Mouse (Mus musculus): ENCODE results near the gene Gm6164. TPM values are rescaled to one million over a fixed set of nuclear protein-coding genes. Genes with fewer than 3 reads are reported as not detected.
"Not testable (repeated sequence)": the region's sequence is repeated elsewhere in the genome, so short reads cannot be mapped to it uniquely, and the experiment has no call there.

Gene Gm6164
- total RNA-seq (2017), result not detected in 2 replicates

DNA sequence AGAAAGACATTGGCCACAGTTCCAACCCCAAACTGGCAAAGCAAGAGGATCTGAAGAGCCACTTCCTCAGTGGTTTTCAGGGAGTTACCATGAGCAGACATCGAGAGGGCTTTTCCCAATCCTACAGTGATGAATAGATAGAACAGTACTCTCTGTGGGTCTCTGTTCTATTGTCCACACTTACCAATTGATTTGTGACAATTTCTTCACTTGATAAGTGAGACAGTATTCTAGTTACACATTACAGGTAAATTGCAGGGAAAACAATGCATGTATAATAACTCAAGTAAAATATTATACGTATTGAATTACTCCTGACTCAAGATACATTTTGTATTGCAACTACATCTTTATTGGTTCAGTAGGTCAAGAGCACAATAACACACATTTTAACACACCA, at the start of gene Gm6164:
Gene Gm6164, minus strand, starts transcription at position 101 of the 400 bp plus-strand sequence.
- ATAC-seq (replicated peaks in 1 of 2; ENCODE audit: insufficient read depth in 1 of 2, low FRiP score in 2 of 2, low TSS enrichment in 1 of 2, low read depth in 1 of 2, poor library complexity in 2 of 2, severe bottlenecking in 2 of 2), result not testable (repeated sequence)

DNA sequence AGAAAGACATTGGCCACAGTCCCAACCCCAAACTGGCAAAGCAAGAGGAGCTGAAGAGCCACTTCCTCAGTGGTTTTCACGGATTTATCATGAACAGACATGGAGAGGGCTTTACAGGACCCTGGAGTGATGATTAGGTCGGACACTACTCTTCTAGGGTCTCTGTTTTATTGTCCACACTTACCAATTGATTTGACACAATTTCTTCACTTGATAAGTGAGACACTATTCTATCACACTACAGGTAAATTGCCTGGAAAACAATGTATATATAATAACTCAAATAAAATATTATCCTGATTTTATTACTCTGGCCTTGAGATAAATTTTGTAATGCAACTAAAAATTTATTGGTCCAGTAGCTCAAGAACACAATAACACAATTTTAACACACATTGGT, 28.3 kb upstream of the Gm6164 start, which contains the start of gene Gm4498:
Gene Gm4498, minus strand, starts transcription at position 101 of the 400 bp plus-strand sequence.
- not testable (repeated sequence) for ATAC-seq (replicated peaks in 1 of 2; ENCODE audit: insufficient read depth in 1 of 2, low FRiP score in 2 of 2, low TSS enrichment in 1 of 2, low read depth in 1 of 2, poor library complexity in 2 of 2, severe bottlenecking in 2 of 2)

DNA sequence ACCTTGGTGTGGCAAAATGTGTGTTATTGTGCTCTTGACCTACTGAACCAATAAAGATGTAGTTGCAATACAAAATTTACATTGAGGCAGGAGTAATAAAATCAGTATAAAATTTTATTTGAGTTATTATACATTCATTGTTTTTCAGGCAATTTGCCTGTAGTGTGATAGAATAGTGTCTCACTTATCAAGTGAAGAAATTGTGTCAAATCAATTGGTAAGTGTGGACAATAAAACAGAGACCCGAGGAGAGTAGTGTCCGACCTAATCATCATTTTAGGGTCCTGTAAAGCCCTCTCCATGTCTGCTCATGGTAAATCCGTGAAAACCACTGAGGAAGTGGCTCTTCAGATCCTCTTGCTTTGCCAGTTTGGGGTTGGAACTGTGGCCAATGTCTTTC, 12.0 kb downstream of the Gm6164 start, which contains the start of gene Vmn1r95:
Gene Vmn1r95, plus strand, starts transcription at position 301 of the 400 bp plus-strand sequence.
- ATAC-seq (replicated peaks in 1 of 2; ENCODE audit: insufficient read depth in 1 of 2, low FRiP score in 2 of 2, low TSS enrichment in 1 of 2, low read depth in 1 of 2, poor library complexity in 2 of 2, severe bottlenecking in 2 of 2), result not testable (repeated sequence)

DNA sequence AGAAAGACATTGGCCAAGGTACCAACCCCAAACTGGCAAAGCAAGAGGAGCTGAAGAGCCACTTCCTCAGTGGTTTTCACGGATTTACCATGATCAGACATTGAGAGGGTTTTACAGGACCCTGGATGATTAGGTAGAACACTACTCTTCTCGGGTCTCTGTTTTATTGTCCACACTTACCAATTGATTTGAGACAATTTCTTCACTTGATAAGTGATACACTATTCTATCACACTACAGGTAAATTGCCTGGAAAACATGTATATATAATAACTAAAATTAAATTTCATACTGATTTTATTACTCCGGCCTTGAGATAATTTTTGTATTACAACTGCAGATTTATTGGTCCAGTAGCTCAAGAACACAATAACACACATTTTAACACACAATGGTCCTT, 37.1 kb downstream of the Gm6164 start, which contains the start of gene Vmn1r94:
Gene Vmn1r94, minus strand, starts transcription at position 101 of the 400 bp plus-strand sequence.
- not testable (repeated sequence) for ATAC-seq (replicated peaks in 1 of 2; ENCODE audit: insufficient read depth in 1 of 2, low FRiP score in 2 of 2, low TSS enrichment in 1 of 2, low read depth in 1 of 2, poor library complexity in 2 of 2, severe bottlenecking in 2 of 2)

Other genes with a start within 250 kb of the Gm6164 start
- gene Ceacam20, start 240.2 kb downstream of the Gm6164 start, total RNA-seq (2017), result not detected in 2 replicates
- gene Nlrp9b, start 214.1 kb downstream of the Gm6164 start, total RNA-seq (2017), result not detected in 2 replicates
- not detected in 2 replicates for gene Vmn1r91, start 105.9 kb downstream of the Gm6164 start, total RNA-seq (2017)
- not detected in 2 replicates for gene Gm16442, start 83.0 kb downstream of the Gm6164 start, total RNA-seq (2017)
- not detected in 2 replicates for gene Vmn1r93, start 66.5 kb downstream of the Gm6164 start, total RNA-seq (2017)
- not detected in 2 replicates for gene Vmn1r94, start 37.2 kb downstream of the Gm6164 start, total RNA-seq (2017)
- gene Vmn1r95, start 11.9 kb downstream of the Gm6164 start, total RNA-seq (2017), result not detected in 2 replicates
- gene Gm4498, start 28.2 kb upstream of the Gm6164 start, total RNA-seq (2017), result not detected in 2 replicates
- gene Gm5890, start 57.2 kb upstream of the Gm6164 start, total RNA-seq (2017), result not detected in 2 replicates
- gene Gm4133, start 128.5 kb upstream of the Gm6164 start, total RNA-seq (2017), result not detected in 2 replicates
- not detected in 2 replicates for gene Gm5728, start 169.8 kb upstream of the Gm6164 start, total RNA-seq (2017)
- gene Vmn1r100, start 212.3 kb upstream of the Gm6164 start, total RNA-seq (2017), result not detected in 2 replicates
- not detected in 2 replicates for gene Vmn1r101, start 237.0 kb upstream of the Gm6164 start, total RNA-seq (2017)

Measured in hematopoietic stem cell, adult 5-6 weeks (primary cell).